Mouse (Mus musculus) limb, embryonic 14.5 days (tissue): ENCODE data around the gene Cd22. TPM values are rescaled to one million over a fixed set of nuclear protein-coding genes. Genes with fewer than 3 reads are reported as not detected.

Experiments
- ATAC-seq: fragments of 200-750 bp; cut with Nextera tagmentation; 2 replicates; pipeline ENCODE4 v1.8.0; 2017; ENCODE audit warnings: low read depth, moderate number of reproducible peaks, moderate TSS enrichment; ENCODE audit not compliant: low FRiP score
- DNase-seq: peaks from one replicate; pipeline ENCODE4 v3.0.0-alpha.2; 2015; ENCODE audit warnings: low spot score
- H3K27ac ChIP-seq: fragments of 300-500 bp; sonication (generic); replicated peaks from 2 replicates; pipeline ENCODE4 v1.5.1; 2014; ENCODE audit warnings: low read depth, mild to moderate bottlenecking, low read length, moderate library complexity, mixed read lengths
- H3K27me3 ChIP-seq: fragments of 300-500 bp; sonication (generic); 2 replicates; pipeline ENCODE4 v1.6.1; 2014; ENCODE audit warnings: low read length, mixed read lengths; ENCODE audit not compliant: control insufficient read depth, insufficient read depth
- H3K36me3 ChIP-seq: fragments of 300-500 bp; sonication (generic); 2 replicates; pipeline ENCODE4 v1.6.1; 2014; ENCODE audit warnings: mild to moderate bottlenecking, low read length, moderate library complexity, mixed read lengths; ENCODE audit not compliant: control insufficient read depth, insufficient read depth
- H3K4me1 ChIP-seq: fragments of 300-500 bp; sonication (generic); 2 replicates; pipeline ENCODE4 v1.6.1; 2014; ENCODE audit warnings: antibody characterized with exemption, low read length, mixed read lengths; ENCODE audit not compliant: control insufficient read depth, insufficient read depth
- H3K4me2 ChIP-seq: fragments of 300-500 bp; sonication (generic); replicated peaks from 2 replicates; pipeline ENCODE4 v1.6.1; 2014; ENCODE audit warnings: low read depth, mild to moderate bottlenecking, low read length, moderate library complexity; ENCODE audit not compliant: severe bottlenecking
- H3K4me3 ChIP-seq: fragments of 300-500 bp; sonication (generic); replicated peaks from 2 replicates; pipeline ENCODE4 v1.5.1; 2014; ENCODE audit warnings: low read length
- H3K9ac ChIP-seq: fragments of 300-500 bp; sonication (generic); 2 replicates; pipeline ENCODE4 v1.6.1; 2014; ENCODE audit warnings: mild to moderate bottlenecking, low read depth, low read length, moderate library complexity; ENCODE audit not compliant: severe bottlenecking
- H3K9me3 ChIP-seq: fragments of 300-500 bp; sonication (generic); 2 replicates; pipeline ENCODE4 v1.6.1; 2016; ENCODE audit warnings: low read length; ENCODE audit not compliant: control insufficient read depth
- POLR2A ChIP-seq: fragments of 200-500 bp; IDR thresholded peaks from 2 replicates; pipeline ENCODE4 v1.8.0; 2012; ENCODE audit warnings: inconsistent platforms, mild to moderate bottlenecking, moderate library complexity, borderline replicate concordance; ENCODE audit not compliant: insufficient read depth, insufficient read length; ENCODE audit errors: extremely low read depth
- WGBS: fragments of 180-500 bp; shearing (Covaris S2); extraction: QIAGEN DNeasy Blood & Tissue Kit; methylation state at CpG from one replicate; pipeline ENCODE4 v1.1.7; 2014; 5-methylcytosine and 5-hydroxymethylcytosine counted together
- polyA plus RNA-seq, 2 experiments: library from polyadenylated mRNA; depleted of rRNA in 1 of 2; stranded (reverse) in 1 of 2; unstranded in 1 of 2; fragments of >200 nt; fragmentation: Nextera tagmentation in 1 of 2; extraction: Ambion mirVana in 1 of 2; gene quantifications; 2 replicates each; pipeline versions ENCODE4 v1.2.1 to v1.2.3; 2012 to 2014

The Cd22 gene
- polyA plus RNA-seq, 2 experiments: 0.10 to 0.11 TPM

- Histone ChIP-seq H3K9me3 (no peaks in the 10 kb centered on the region), H3K4me2 (no peak overlapping the region), H3K36me3 (no peaks in the 10 kb centered on the region), H3K9ac (no peak overlapping the region), H3K27me3 (no peaks in the 10 kb centered on the region), H3K27ac (no peak overlapping the region), H3K4me3 (no peak overlapping the region), H3K4me1 (no peaks in the 10 kb centered on the region)
- no peak for ATAC-seq
- no peak for DNase-seq
- 55% methylated on average over 7 of the region's 7 CpGs for WGBS
- no peak for TF ChIP-seq POLR2A
These were observed 59.2 kb downstream of the Cd22 start for GRCm38 (mm10) chr7:30820854-30821445.

GRCm38 (mm10) chr7:30820131-30820530, 60.0 kb downstream of the Cd22 start:
- no peaks in the 10 kb centered on the region for H3K4me1 ChIP-seq
- WGBS: 58% methylated on average over 5 of the region's 6 CpGs
- H3K9ac ChIP-seq: no peak overlapping the region
- no peak overlapping the region for H3K4me3 ChIP-seq
- no peaks in the 10 kb centered on the region for H3K9me3 ChIP-seq
- no peak for DNase-seq
- no peak overlapping the region for H3K27ac ChIP-seq
- TF ChIP-seq POLR2A: no peak
- no peak overlapping the region for H3K4me2 ChIP-seq
- no peaks in the 10 kb centered on the region for H3K36me3 ChIP-seq
- ATAC-seq: no peak
- no peaks in the 10 kb centered on the region for H3K27me3 ChIP-seq

Other genes starting within 250 kb of the Cd22 start
- gene Etv2, start 244.5 kb downstream of the Cd22 start, polyA plus RNA-seq (2012; rRNA removed): 0.17 TPM in 1 of 2 replicates, not detected in the other
- gene Etv2, start 244.5 kb downstream of the Cd22 start, polyA plus RNA-seq (2014; fragmentation: Nextera tagmentation; extraction: Ambion mirVana): 0.19 TPM in 1 of 2 replicates, not detected in the other
- gene Rbm42, start 230.0 kb downstream of the Cd22 start, polyA plus RNA-seq (2012; rRNA removed): 68.1 and 87.7 TPM in 2 replicates
- 107 and 113 TPM in 2 replicates for gene Rbm42, start 230.0 kb downstream of the Cd22 start, polyA plus RNA-seq (2014; fragmentation: Nextera tagmentation; extraction: Ambion mirVana)
- gene Haus5, start 215.3 kb downstream of the Cd22 start, polyA plus RNA-seq (2012; rRNA removed): 38.8 and 45.0 TPM in 2 replicates
- gene Haus5, start 215.3 kb downstream of the Cd22 start, polyA plus RNA-seq (2014; fragmentation: Nextera tagmentation; extraction: Ambion mirVana): 35.0 and 35.6 TPM in 2 replicates
- not detected in 2 replicates for gene Pmis2, start 208.7 kb downstream of the Cd22 start, polyA plus RNA-seq (2012; rRNA removed)
- not detected in 2 replicates for gene Pmis2, start 208.7 kb downstream of the Cd22 start, polyA plus RNA-seq (2014; fragmentation: Nextera tagmentation; extraction: Ambion mirVana)
- 0.44 TPM in 1 of 2 replicates, not detected in the other for gene 2200002J24Rik, start 181.4 kb downstream of the Cd22 start, polyA plus RNA-seq (2012; rRNA removed)
- gene 2200002J24Rik, start 181.4 kb downstream of the Cd22 start, polyA plus RNA-seq (2014; fragmentation: Nextera tagmentation; extraction: Ambion mirVana): 0.51 TPM in 1 of 2 replicates, not detected in the other
- 0.89 and 1.0 TPM in 2 replicates for gene Atp4a, start 168.1 kb downstream of the Cd22 start, polyA plus RNA-seq (2012; rRNA removed)
- 0.30 and 0.48 TPM in 2 replicates for gene Atp4a, start 168.1 kb downstream of the Cd22 start, polyA plus RNA-seq (2014; fragmentation: Nextera tagmentation; extraction: Ambion mirVana)
- gene Tmem147, start 150.8 kb downstream of the Cd22 start, polyA plus RNA-seq (2012; rRNA removed): 178 and 233 TPM in 2 replicates
- gene Tmem147, start 150.8 kb downstream of the Cd22 start, polyA plus RNA-seq (2014; fragmentation: Nextera tagmentation; extraction: Ambion mirVana): 221 and 231 TPM in 2 replicates
- not detected in 2 replicates for gene Gapdhs, start 136.7 kb downstream of the Cd22 start, polyA plus RNA-seq (2012; rRNA removed)
- 0.75 TPM in 1 of 2 replicates, not detected in the other for gene Gapdhs, start 136.7 kb downstream of the Cd22 start, polyA plus RNA-seq (2014; fragmentation: Nextera tagmentation; extraction: Ambion mirVana)
- gene Sbsn, start 128.9 kb downstream of the Cd22 start, polyA plus RNA-seq (2012; rRNA removed): 15.1 and 28.4 TPM in 2 replicates
- gene Sbsn, start 128.9 kb downstream of the Cd22 start, polyA plus RNA-seq (2014; fragmentation: Nextera tagmentation; extraction: Ambion mirVana): 21.3 and 38.7 TPM in 2 replicates
- gene Dmkn, start 116.6 kb downstream of the Cd22 start, polyA plus RNA-seq (2012; rRNA removed): 124 and 151 TPM in 2 replicates
- 168 and 289 TPM in 2 replicates for gene Dmkn, start 116.6 kb downstream of the Cd22 start, polyA plus RNA-seq (2014; fragmentation: Nextera tagmentation; extraction: Ambion mirVana)
- gene Krtdap, start 92.4 kb downstream of the Cd22 start, polyA plus RNA-seq (2012; rRNA removed): 290 and 318 TPM in 2 replicates
- gene Krtdap, start 92.4 kb downstream of the Cd22 start, polyA plus RNA-seq (2014; fragmentation: Nextera tagmentation; extraction: Ambion mirVana): 833 and 1,442 TPM in 2 replicates
- 0.12 and 0.18 TPM in 2 replicates for gene Ffar2, start 56.6 kb downstream of the Cd22 start, polyA plus RNA-seq (2012; rRNA removed)
- gene Ffar2, start 56.6 kb downstream of the Cd22 start, polyA plus RNA-seq (2014; fragmentation: Nextera tagmentation; extraction: Ambion mirVana): 0.44 TPM in 1 of 2 replicates, not detected in the other
- gene Ffar3, start 24.2 kb downstream of the Cd22 start, polyA plus RNA-seq (2012; rRNA removed): not detected in 2 replicates
- gene Ffar3, start 24.2 kb downstream of the Cd22 start, polyA plus RNA-seq (2014; fragmentation: Nextera tagmentation; extraction: Ambion mirVana): not detected in 2 replicates
- gene Ffar1, start 18.8 kb downstream of the Cd22 start, polyA plus RNA-seq (2012; rRNA removed): 0.01 and 0.03 TPM in 2 replicates
- not detected in 2 replicates for gene Ffar1, start 18.8 kb downstream of the Cd22 start, polyA plus RNA-seq (2014; fragmentation: Nextera tagmentation; extraction: Ambion mirVana)
- 1.2 and 2.4 TPM in 2 replicates for gene Mag, start 34.5 kb upstream of the Cd22 start, polyA plus RNA-seq (2012; rRNA removed)
- gene Mag, start 34.5 kb upstream of the Cd22 start, polyA plus RNA-seq (2014; fragmentation: Nextera tagmentation; extraction: Ambion mirVana): 0.35 and 1.2 TPM in 2 replicates
- gene Hamp2, start 44.3 kb upstream of the Cd22 start, polyA plus RNA-seq (2012; rRNA removed): 0.55 TPM in 1 of 2 replicates, not detected in the other
- gene Hamp2, start 44.3 kb upstream of the Cd22 start, polyA plus RNA-seq (2014; fragmentation: Nextera tagmentation; extraction: Ambion mirVana): not detected in 2 replicates
- gene Hamp, start 63.7 kb upstream of the Cd22 start, polyA plus RNA-seq (2012; rRNA removed): 0.23 TPM in 1 of 2 replicates, not detected in the other
- gene Hamp, start 63.7 kb upstream of the Cd22 start, polyA plus RNA-seq (2014; fragmentation: Nextera tagmentation; extraction: Ambion mirVana): not detected in 2 replicates
- 150 and 169 TPM in 2 replicates for gene Usf2, start 76.5 kb upstream of the Cd22 start, polyA plus RNA-seq (2012; rRNA removed)
- 24.0 and 24.5 TPM in 2 replicates for gene Usf2, start 76.5 kb upstream of the Cd22 start, polyA plus RNA-seq (2014; fragmentation: Nextera tagmentation; extraction: Ambion mirVana)
- 24.3 and 32.3 TPM in 2 replicates for gene Lsr, start 93.1 kb upstream of the Cd22 start, polyA plus RNA-seq (2012; rRNA removed)
- 29.4 and 29.9 TPM in 2 replicates for gene Lsr, start 93.1 kb upstream of the Cd22 start, polyA plus RNA-seq (2014; fragmentation: Nextera tagmentation; extraction: Ambion mirVana)
- gene Fam187b, start 93.4 kb upstream of the Cd22 start, polyA plus RNA-seq (2012; rRNA removed): 1.4 TPM in 2 replicates
- gene Fam187b, start 93.4 kb upstream of the Cd22 start, polyA plus RNA-seq (2014; fragmentation: Nextera tagmentation; extraction: Ambion mirVana): 1.1 and 1.4 TPM in 2 replicates
- 17.4 and 20.5 TPM in 2 replicates for gene Fxyd5, start 162.1 kb upstream of the Cd22 start, polyA plus RNA-seq (2012; rRNA removed)
- gene Fxyd5, start 162.1 kb upstream of the Cd22 start, polyA plus RNA-seq (2014; fragmentation: Nextera tagmentation; extraction: Ambion mirVana): 28.8 and 31.3 TPM in 2 replicates
- gene Fxyd7, start 171.1 kb upstream of the Cd22 start, polyA plus RNA-seq (2012; rRNA removed): 14.9 and 19.3 TPM in 2 replicates
- 15.3 and 16.2 TPM in 2 replicates for gene Fxyd7, start 171.1 kb upstream of the Cd22 start, polyA plus RNA-seq (2014; fragmentation: Nextera tagmentation; extraction: Ambion mirVana)
- 92.6 and 103 TPM in 2 replicates for gene Fxyd1, start 176.9 kb upstream of the Cd22 start, polyA plus RNA-seq (2012; rRNA removed)
- gene Fxyd1, start 176.9 kb upstream of the Cd22 start, polyA plus RNA-seq (2014; fragmentation: Nextera tagmentation; extraction: Ambion mirVana): 95.6 and 101 TPM in 2 replicates
- 2.0 and 2.8 TPM in 2 replicates for gene Lgi4, start 179.0 kb upstream of the Cd22 start, polyA plus RNA-seq (2012; rRNA removed)
- gene Lgi4, start 179.0 kb upstream of the Cd22 start, polyA plus RNA-seq (2014; fragmentation: Nextera tagmentation; extraction: Ambion mirVana): 0.39 and 1.1 TPM in 2 replicates
- 39.8 and 45.9 TPM in 2 replicates for gene Fxyd3, start 196.4 kb upstream of the Cd22 start, polyA plus RNA-seq (2012; rRNA removed)
- gene Fxyd3, start 196.4 kb upstream of the Cd22 start, polyA plus RNA-seq (2014; fragmentation: Nextera tagmentation; extraction: Ambion mirVana): 68.9 and 79.5 TPM in 2 replicates
- 5.5 and 6.6 TPM in 2 replicates for gene Hpn, start 234.9 kb upstream of the Cd22 start, polyA plus RNA-seq (2012; rRNA removed)
- 2.5 and 3.1 TPM in 2 replicates for gene Hpn, start 234.9 kb upstream of the Cd22 start, polyA plus RNA-seq (2014; fragmentation: Nextera tagmentation; extraction: Ambion mirVana)
- 15.0 and 16.4 TPM in 2 replicates for gene Scn1b, start 246.7 kb upstream of the Cd22 start, polyA plus RNA-seq (2012; rRNA removed)
- 6.1 and 6.5 TPM in 2 replicates for gene Scn1b, start 246.7 kb upstream of the Cd22 start, polyA plus RNA-seq (2014; fragmentation: Nextera tagmentation; extraction: Ambion mirVana)